ENCODE assay signal across 25 mouse cellular contexts in the genomic region with DNA sequence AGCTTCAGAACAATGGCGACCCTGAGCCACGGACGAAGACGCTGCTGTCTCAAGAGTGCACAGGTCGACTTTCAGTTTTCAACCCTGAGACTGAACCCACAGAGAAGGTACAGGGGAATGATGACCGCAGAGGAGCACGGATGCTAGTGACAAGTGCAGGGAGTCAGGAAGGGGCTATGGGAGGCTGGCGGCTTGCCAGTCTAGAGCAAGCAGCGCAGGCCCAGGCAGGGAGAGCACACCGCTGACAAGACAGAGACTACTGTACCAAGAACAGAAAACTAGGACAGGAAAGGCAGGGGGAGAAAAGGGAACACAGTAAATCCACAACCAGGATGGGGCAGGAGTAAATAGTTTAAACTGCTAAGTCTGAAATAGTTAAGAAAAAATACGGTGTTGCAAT.
DNase-seq lines count a peak whose midpoint lies in the region; ATAC-seq and TF ChIP-seq lines count a peak whose summit lies in the region.
"Had no signal": no experiment of that assay in that cellular context is flagged by ENCODE, and none has a peak within 500 bp of the region (broad histone marks: within the 10 kb centered on the region; RNA-seq: fewer than 3 reads in every experiment).

No protein-coding gene starts in this region.

- H3K9me3 ChIP-seq in ES-Bruce4 (replicated peaks; ENCODE audit: control insufficient read depth, insufficient read depth, low read length, poor library complexity, severe bottlenecking) = no peaks in the 10 kb centered on the region
- H3K9me3 ChIP-seq: forebrain, embryonic 10.5 days; forebrain, embryonic 13.5 days; G1E; heart, embryonic 12.5 days had no signal

- H3K9ac ChIP-seq in ES-Bruce4 (ENCODE audit: low read depth, poor library complexity, severe bottlenecking) = no peak overlapping the region
- H3K9ac ChIP-seq: forebrain, embryonic 13.5 days; heart, embryonic 12.5 days; hindbrain, embryonic 14.5 days had no signal

- no peaks in the 10 kb centered on the region for H3K4me1 ChIP-seq in ES-Bruce4 (ENCODE audit: control insufficient read depth, insufficient read depth, low read length)
- H3K4me1 ChIP-seq: forebrain, embryonic 13.5 days; heart, embryonic 12.5 days had no signal

- DNase-seq in cerebellum, adult 18-20 months = peak; percentile 45
- DNase-seq in cerebellum, postnatal 14 days = peak; percentile 31 to 40
- DNase-seq in cerebellum, postnatal 4 days (ENCODE audit: low spot score in 2 of 2) = no peak
- DNase-seq in cerebellum, postnatal 36 days = peak; percentile 27 to 42
- DNase-seq in left cerebral cortex, adult 2 months (ENCODE audit: extremely low spot score in 1 of 2, low spot score in 2 of 2) = no peak
- DNase-seq: adrenal gland, postnatal 10 days; adrenal gland, postnatal 36 days; B cell, adult 2 months; gastrocnemius, postnatal 10 days; gastrocnemius, postnatal 36 days; kidney, adult 18-20 months; kidney, adult 9 months had no signal

- TF ChIP-seq POLR2A in ES-Bruce4 (IDR thresholded peaks at IDR 0.05; ENCODE audit: insufficient read depth, low read length) = no peak

- H3K36me3 ChIP-seq in ES-Bruce4 (ENCODE audit: control insufficient read depth, insufficient read depth, low read length, poor library complexity, severe bottlenecking) = 0 out of 2 replicates have a peak, but pooled peaks cover 5% of the 10 kb centered on the region

- intact Hi-C loops in left cerebral cortex, adult 2 months (cut with DNase I) = no loop called here

- H3K27ac ChIP-seq in ES-Bruce4 (ENCODE audit: insufficient read depth, low read length) = no peak overlapping the region
- no peak overlapping the region for H3K27ac ChIP-seq in left cerebral cortex, adult 2 months
- H3K27ac ChIP-seq: forebrain, embryonic 10.5 days; forebrain, embryonic 13.5 days; hindbrain, embryonic 14.5 days; hindbrain, postnatal 0 days had no signal

- H3K4me3 ChIP-seq in ES-Bruce4 (ENCODE audit: low read depth, low read length) = 0 out of 2 replicates have a peak overlapping the region, but pooled peaks have one; percentile 12
- no peak overlapping the region for H3K4me3 ChIP-seq in left cerebral cortex, adult 2 months
- H3K4me3 ChIP-seq: forebrain, embryonic 10.5 days; forebrain, embryonic 13.5 days; heart, embryonic 12.5 days had no signal

- TF ChIP-seq CTCF in ES-Bruce4 (IDR thresholded peaks at IDR 0.05; ENCODE audit: low read depth, low read length) = no peak
- TF ChIP-seq CTCF in left cerebral cortex, adult 2 months (IDR thresholded peaks at IDR 0.05) = no peak

- no peak for TF ChIP-seq EP300 in ES-Bruce4 (IDR thresholded peaks at IDR 0.05; ENCODE audit: insufficient read depth, low read depth, low read length)

- no peak for ATAC-seq in cerebellum, adult (ENCODE audit: insufficient number of reproducible peaks, low FRiP score, low TSS enrichment)
- ATAC-seq: forebrain, embryonic 13.5 days; forebrain, embryonic 16.5 days; hindbrain, postnatal 0 days; inflammation-experienced regulatory T-cells, adult 6 months; intestine, embryonic 16.5 days; Patski had no signal

- H3K27me3 ChIP-seq in ES-Bruce4 (ENCODE audit: control insufficient read depth, insufficient read depth, low read length, poor library complexity, severe bottlenecking) = no peaks in the 10 kb centered on the region
- H3K27me3 ChIP-seq: CH12.LX; forebrain, embryonic 13.5 days; heart, embryonic 12.5 days; Patski had no signal

Comparison
In these comparisons a context has a peak if more than half of its experiments do, and no peak if none do; other contexts are left out.
1. DNase-seq: peak in cerebellum, adult 18-20 months (2 of 2), cerebellum, postnatal 14 days (2 of 2) and cerebellum, postnatal 36 days (2 of 2); none in cerebellum, postnatal 4 days (0 of 2) and left cerebral cortex, adult 2 months (0 of 2).